Mouse (Mus musculus): Measurements from ENCODE around the gene Pecam1. TPM values are rescaled to one million over a fixed set of nuclear protein-coding genes. Genes with fewer than 3 reads are reported as not detected.
A peak's percentile ranks its signal among the peaks of the same experiment; 100 is the strongest.
"Not testable (repeated sequence)": the region's sequence is repeated elsewhere in the genome, so short reads cannot be mapped to it uniquely, and the experiment has no call there.

Pecam1 gene
- total and polyA plus RNA-seq, 2 experiments from 2014 or later = 63.2 to 126 TPM

DNA sequence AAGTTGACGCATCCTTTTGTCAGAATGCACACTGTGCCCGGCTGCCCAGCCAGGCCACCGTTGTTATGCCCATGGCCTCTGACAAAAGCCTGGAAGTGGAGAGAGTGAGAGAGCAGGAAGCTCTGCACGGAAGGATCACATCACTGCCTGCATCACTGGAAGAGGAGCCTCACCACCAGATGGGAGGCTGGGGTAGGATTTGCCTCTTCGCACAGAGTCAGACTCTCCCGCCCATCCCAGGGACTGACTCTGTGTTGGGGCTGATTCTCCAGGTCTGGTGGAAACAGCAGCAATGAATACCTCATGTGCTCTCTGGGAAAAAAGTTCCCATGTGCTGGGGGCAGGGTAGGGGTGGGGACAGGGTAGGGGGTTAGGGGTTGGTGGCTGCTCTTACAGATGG, 86.6 kb downstream of the Pecam1 start:
- Histone ChIP-seq H3K4me2 (ENCODE audit: low read depth, low read length) (no peak overlapping the region), H3K4me3 (ENCODE audit: low read depth, low read length) (no peak overlapping the region), H3K27ac (ENCODE audit: low read depth) (peak overlapping the region; percentile 56)

DNA sequence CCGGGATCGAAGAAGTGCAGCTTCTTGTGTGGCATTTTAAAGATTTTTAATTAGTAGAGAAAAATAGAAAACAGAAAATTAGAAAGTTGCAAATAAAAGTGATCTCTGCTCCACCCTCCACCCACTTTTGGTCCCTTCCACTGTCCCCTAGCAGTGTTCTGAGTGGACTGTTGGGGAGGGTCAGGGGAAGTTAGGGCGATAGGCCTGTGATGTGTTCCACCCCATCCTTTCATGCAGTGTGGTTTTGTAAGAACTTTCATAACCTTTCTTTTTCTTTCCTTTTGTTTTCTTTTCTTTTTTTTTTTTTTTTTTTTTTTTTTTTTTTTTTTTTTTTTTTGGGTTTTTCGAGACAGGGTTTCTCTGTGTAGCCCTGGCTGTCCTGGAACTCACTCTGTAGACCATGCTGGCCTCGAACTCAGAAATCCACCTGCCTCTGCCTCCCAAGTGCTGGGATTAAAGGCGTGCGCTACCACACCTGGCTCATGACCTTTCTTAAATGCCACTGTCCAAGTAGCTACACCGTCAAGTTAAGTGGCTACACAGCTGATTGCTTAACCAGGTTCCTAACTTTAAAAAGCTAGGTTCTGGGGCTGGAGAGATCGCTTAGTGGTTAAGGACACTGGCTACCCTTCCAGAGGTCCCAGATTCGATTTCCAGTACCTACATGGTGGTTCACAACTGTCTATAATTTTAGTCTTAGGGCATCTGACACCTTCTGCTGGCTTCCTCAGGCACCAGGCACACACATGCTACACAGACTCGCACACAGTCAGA, 87.6 kb downstream of the Pecam1 start:
- Histone ChIP-seq H3K9ac (replicated peaks; ENCODE audit: low read depth, low read length) (no peak overlapping the region), H3K36me3 (replicated peaks; ENCODE audit: control insufficient read depth, insufficient read depth, low read length) (peaks cover 6% of the 10 kb centered on the region), H3K4me2 (ENCODE audit: low read depth, low read length) (no peak overlapping the region), H3K27ac (ENCODE audit: low read depth) (peak overlapping the region; percentile 35), H3K4me3 (ENCODE audit: low read depth, low read length) (no peak overlapping the region), H3K27me3 (ENCODE audit: control insufficient read depth, insufficient read depth, low read length) (no peaks in the 10 kb centered on the region), H3K4me1 (ENCODE audit: control insufficient read depth, insufficient read depth) (peaks cover 21% of the 10 kb centered on the region), H3K9me3 (replicated peaks; ENCODE audit: control insufficient read depth, low read length) (no peaks in the 10 kb centered on the region)
- TF ChIP-seq CTCF (IDR thresholded peaks at IDR 0.05; ENCODE audit: low read depth) = no peak
- no peak for TF ChIP-seq EP300 (IDR thresholded peaks at IDR 0.05; ENCODE audit: low read depth)
- no peak for DNase-seq (ENCODE audit: low spot score)
- WGBS = 84% methylated on average over 10 of the region's 11 CpGs
- ATAC-seq (ENCODE audit: insufficient read depth, low read depth) = no peak

More for the DNA sequence above, 86.6 kb downstream of the Pecam1 start:
- H3K4me1 ChIP-seq (ENCODE audit: control insufficient read depth, insufficient read depth) = peaks cover 14% of the 10 kb centered on the region; the same call in 1 of the 2 replicates
- no peak for DNase-seq (ENCODE audit: low spot score)
- H3K36me3 ChIP-seq (replicated peaks; ENCODE audit: control insufficient read depth, insufficient read depth, low read length) = peaks cover 6% of the 10 kb centered on the region
- no peaks in the 10 kb centered on the region for H3K27me3 ChIP-seq (ENCODE audit: control insufficient read depth, insufficient read depth, low read length)
- 62% methylated on average over 6 of the region's 6 CpGs for WGBS
- H3K9me3 ChIP-seq (replicated peaks; ENCODE audit: control insufficient read depth, low read length) = no peaks in the 10 kb centered on the region
- TF ChIP-seq CTCF (IDR thresholded peaks at IDR 0.05; ENCODE audit: low read depth) = no peak
- TF ChIP-seq EP300 (IDR thresholded peaks at IDR 0.05; ENCODE audit: low read depth) = no peak
- no peak for ATAC-seq (ENCODE audit: insufficient read depth, low read depth)
- no peak overlapping the region for H3K9ac ChIP-seq (replicated peaks; ENCODE audit: low read depth, low read length)

DNA sequence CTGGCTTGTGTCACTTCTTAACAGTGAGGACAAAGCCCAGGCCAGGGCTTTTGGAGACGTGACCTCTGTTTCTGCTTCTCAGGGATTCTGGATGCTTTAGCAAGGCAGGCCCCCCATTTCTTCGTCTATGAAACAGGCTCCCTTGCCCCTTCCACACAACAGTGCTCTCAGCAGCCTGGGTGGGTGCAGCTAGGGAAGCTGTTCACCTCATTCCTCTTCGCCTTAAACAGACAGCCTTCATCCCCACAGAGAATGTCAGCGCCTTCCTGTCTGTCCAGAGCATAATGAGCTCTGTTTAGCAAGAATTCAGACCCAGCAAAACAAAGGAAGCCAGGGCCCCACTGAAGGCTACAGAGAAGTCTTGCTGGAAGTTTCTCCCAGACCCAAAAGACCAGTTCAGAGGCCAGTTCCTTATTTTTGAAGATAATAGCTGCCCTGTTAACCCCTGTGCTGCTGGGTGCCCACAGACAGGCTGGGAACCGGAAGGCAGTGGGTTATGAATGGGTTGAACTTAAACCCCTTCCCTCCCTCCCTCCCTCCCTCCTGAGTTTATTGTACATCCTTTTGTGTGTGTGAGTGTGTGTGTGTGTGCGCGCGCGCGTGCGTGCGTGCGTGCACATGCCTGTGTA, 89.9 kb downstream of the Pecam1 start:
- peak; percentile 45 for DNase-seq (ENCODE audit: low spot score)
- Histone ChIP-seq H3K4me1 (ENCODE audit: control insufficient read depth, insufficient read depth) (peaks cover 22% of the 10 kb centered on the region), H3K9ac (replicated peaks; ENCODE audit: low read depth, low read length) (no peak overlapping the region), H3K27me3 (ENCODE audit: control insufficient read depth, insufficient read depth, low read length) (no peaks in the 10 kb centered on the region), H3K4me3 (ENCODE audit: low read depth, low read length) (no peak overlapping the region), H3K27ac (ENCODE audit: low read depth) (peak overlapping the region; percentile 94), H3K4me2 (ENCODE audit: low read depth, low read length) (no peak overlapping the region), H3K9me3 (replicated peaks; ENCODE audit: control insufficient read depth, low read length) (no peaks in the 10 kb centered on the region), H3K36me3 (replicated peaks; ENCODE audit: control insufficient read depth, insufficient read depth, low read length) (peaks cover 6% of the 10 kb centered on the region)
- TF ChIP-seq EP300 (IDR thresholded peaks at IDR 0.05; ENCODE audit: low read depth) = no peak
- no peak for TF ChIP-seq CTCF (IDR thresholded peaks at IDR 0.05; ENCODE audit: low read depth)
- WGBS = 75% methylated on average over 13 of the region's 13 CpGs
- 0 out of 2 replicates have a peak, but pooled peaks have one; percentile 10 for ATAC-seq (ENCODE audit: insufficient read depth, low read depth)

DNA sequence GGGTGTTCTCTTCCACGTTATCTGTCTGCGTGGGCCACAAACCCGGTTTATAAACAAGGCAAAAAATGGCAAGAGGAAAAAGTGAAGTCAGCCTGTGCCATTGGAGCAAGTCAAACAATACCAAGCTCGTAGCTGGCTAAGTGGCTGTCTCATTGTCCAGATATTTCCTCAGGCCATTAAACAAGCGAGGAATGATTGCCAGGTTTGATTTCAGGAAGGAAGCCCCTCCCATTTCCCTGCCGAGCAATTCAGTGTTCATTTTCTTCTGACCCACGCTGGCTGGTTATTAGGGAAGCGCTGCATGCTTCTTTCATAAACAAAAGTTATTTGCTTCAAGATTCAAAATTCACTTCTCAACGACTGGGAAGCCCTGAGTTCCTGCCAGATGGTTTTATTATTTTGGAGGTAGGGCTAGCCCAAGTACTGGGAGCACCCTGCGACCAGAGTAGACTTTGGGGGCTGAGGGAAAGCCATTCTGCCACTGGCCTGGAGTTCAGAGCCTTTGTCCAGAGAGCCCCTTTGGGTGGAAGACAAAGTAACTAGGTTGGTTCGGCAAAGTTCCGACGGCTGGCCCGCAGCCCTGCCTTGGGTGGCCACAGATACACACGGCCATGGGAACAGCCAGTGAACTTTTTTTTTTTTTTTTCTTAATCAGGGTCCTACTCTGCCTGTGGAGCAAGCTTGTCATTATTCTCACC, 90.7 kb downstream of the Pecam1 start:
- no peak overlapping the region for H3K9ac ChIP-seq (replicated peaks; ENCODE audit: low read depth, low read length)
- ATAC-seq (ENCODE audit: insufficient read depth, low read depth) = peak; percentile 43
- H3K36me3 ChIP-seq (replicated peaks; ENCODE audit: control insufficient read depth, insufficient read depth, low read length) = peaks cover 6% of the 10 kb centered on the region
- peaks cover 22% of the 10 kb centered on the region for H3K4me1 ChIP-seq (ENCODE audit: control insufficient read depth, insufficient read depth)
- TF ChIP-seq CTCF (IDR thresholded peaks at IDR 0.05; ENCODE audit: low read depth) = no peak
- peak; percentile 94 for TF ChIP-seq EP300 (IDR thresholded peaks at IDR 0.05; ENCODE audit: low read depth)
- H3K27ac ChIP-seq (ENCODE audit: low read depth) = peak overlapping the region; percentile 94
- H3K27me3 ChIP-seq (ENCODE audit: control insufficient read depth, insufficient read depth, low read length) = no peaks in the 10 kb centered on the region
- peak; percentile 86 for DNase-seq (ENCODE audit: low spot score)
- WGBS = 41% methylated on average over 15 of the region's 15 CpGs
- no peak overlapping the region for H3K4me3 ChIP-seq (ENCODE audit: low read depth, low read length)
- H3K4me2 ChIP-seq (ENCODE audit: low read depth, low read length) = no peak overlapping the region
- no peaks in the 10 kb centered on the region for H3K9me3 ChIP-seq (replicated peaks; ENCODE audit: control insufficient read depth, low read length)

GRCm38 (mm10) chr11:106658051-106658880, 92.2 kb downstream of the Pecam1 start:
- TF ChIP-seq CTCF (IDR thresholded peaks at IDR 0.05; ENCODE audit: low read depth) = no peak
- peak; percentile 46; the same call in 1 of the 2 replicates for TF ChIP-seq EP300 (IDR thresholded peaks at IDR 0.05; ENCODE audit: low read depth)
- peak; percentile 61 for ATAC-seq (ENCODE audit: insufficient read depth, low read depth)
- Histone ChIP-seq H3K27me3 (ENCODE audit: control insufficient read depth, insufficient read depth, low read length) (no peaks in the 10 kb centered on the region), H3K9ac (replicated peaks; ENCODE audit: low read depth, low read length) (peak overlapping the region; percentile 45; the same call in 1 of the 2 replicates), H3K27ac (ENCODE audit: low read depth) (peak overlapping the region; percentile 94), H3K9me3 (replicated peaks; ENCODE audit: control insufficient read depth, low read length) (no peaks in the 10 kb centered on the region), H3K4me3 (ENCODE audit: low read depth, low read length) (no peak overlapping the region), H3K36me3 (replicated peaks; ENCODE audit: control insufficient read depth, insufficient read depth, low read length) (peaks cover 6% of the 10 kb centered on the region), H3K4me1 (ENCODE audit: control insufficient read depth, insufficient read depth) (peaks cover 20% of the 10 kb centered on the region), H3K4me2 (ENCODE audit: low read depth, low read length) (peak overlapping the region; percentile 36; the same call in 1 of the 2 replicates)
- peak; percentile 73 for DNase-seq (ENCODE audit: low spot score)
- WGBS = 14% methylated on average over 14 of the region's 14 CpGs

- peak overlapping the region; percentile 94; the same call in 1 of the 2 replicates for H3K27ac ChIP-seq (ENCODE audit: low read depth)
- H3K4me1 ChIP-seq (ENCODE audit: control insufficient read depth, insufficient read depth) = peaks cover 20% of the 10 kb centered on the region
- not testable (repeated sequence) for H3K9ac ChIP-seq (replicated peaks; ENCODE audit: low read depth, low read length); H3K4me2 ChIP-seq (ENCODE audit: low read depth, low read length); H3K4me3 ChIP-seq (ENCODE audit: low read depth, low read length); DNase-seq (ENCODE audit: low spot score); H3K27me3 ChIP-seq (ENCODE audit: control insufficient read depth, insufficient read depth, low read length); H3K9me3 ChIP-seq (replicated peaks; ENCODE audit: control insufficient read depth, low read length); ATAC-seq (ENCODE audit: insufficient read depth, low read depth); H3K36me3 ChIP-seq (replicated peaks; ENCODE audit: control insufficient read depth, insufficient read depth, low read length)
- 74% methylated on average over 5 of the region's 5 CpGs for WGBS
These were observed 93.4 kb downstream of the Pecam1 start for GRCm38 (mm10) chr11:106656896-106657498.
